35 mouse cellular contexts compared by ENCODE assay signal in genomic region chr16:70381045-70381444, GRCm38 (mm10).
"Had no signal": no experiment of that assay in that cellular context is flagged by ENCODE, and none has a peak within 500 bp of the region (broad histone marks: within the 10 kb centered on the region; RNA-seq: fewer than 3 reads in every experiment).

No protein-coding gene starts in this region.

- H3K4me1 ChIP-seq: heart, embryonic 10.5 days; heart, embryonic 12.5 days; heart, embryonic 13.5 days; heart, embryonic 15.5 days; hindbrain, embryonic 10.5 days; hindbrain, embryonic 12.5 days; hindbrain, embryonic 13.5 days; hindbrain, embryonic 15.5 days; intestine, embryonic 15.5 days; kidney, embryonic 15.5 days had no signal

- H3K36me3 ChIP-seq: heart, embryonic 10.5 days; heart, embryonic 12.5 days; heart, embryonic 13.5 days; heart, embryonic 15.5 days; hindbrain, embryonic 10.5 days; hindbrain, embryonic 12.5 days; hindbrain, embryonic 13.5 days; hindbrain, embryonic 15.5 days; intestine, embryonic 15.5 days; kidney, embryonic 15.5 days had no signal

- H3K27me3 ChIP-seq: heart, embryonic 12.5 days; heart, embryonic 13.5 days; heart, embryonic 15.5 days; hindbrain, embryonic 12.5 days; hindbrain, embryonic 13.5 days; hindbrain, embryonic 15.5 days; intestine, embryonic 15.5 days; kidney, embryonic 15.5 days had no signal

- ATAC-seq: hindbrain, embryonic 16.5 days; hindbrain, postnatal 0 days; inflammation-experienced regulatory T-cells, adult 6 months; intestine, embryonic 15.5 days; intestine, embryonic 16.5 days; intestine, postnatal 0 days had no signal

- H3K4me3 ChIP-seq: heart, embryonic 10.5 days; heart, embryonic 12.5 days; heart, embryonic 13.5 days; heart, embryonic 15.5 days; hindbrain, embryonic 10.5 days; hindbrain, embryonic 12.5 days; hindbrain, embryonic 13.5 days; hindbrain, embryonic 15.5 days; intestine, embryonic 15.5 days; kidney, embryonic 15.5 days; layer of hippocampus, adult 2 months had no signal

- DNase-seq: heart, postnatal 10 days; heart, postnatal 14 days; heart, postnatal 36 days; heart, postnatal 4 days; kidney, adult 11 months; kidney, adult 18-20 months; kidney, adult 2 months; kidney, adult 8-10 months; kidney, adult 9 months; kidney, postnatal 10 days; kidney, postnatal 14 days; kidney, postnatal 25 days; kidney, postnatal 36 days; kidney, postnatal 4 days; layer of hippocampus, adult 9-11 months; layer of hippocampus, postnatal 36 days had no signal

- H3K9me3 ChIP-seq: heart, embryonic 10.5 days; heart, embryonic 12.5 days; heart, embryonic 13.5 days; heart, embryonic 15.5 days; hindbrain, embryonic 12.5 days; hindbrain, embryonic 13.5 days; hindbrain, embryonic 15.5 days; intestine, embryonic 15.5 days; kidney, embryonic 15.5 days had no signal

- H3K9ac ChIP-seq: heart, embryonic 12.5 days; heart, embryonic 13.5 days; heart, embryonic 15.5 days; hindbrain, embryonic 12.5 days; hindbrain, embryonic 13.5 days; hindbrain, embryonic 14.5 days; hindbrain, embryonic 15.5 days; intestine, embryonic 15.5 days; kidney, embryonic 15.5 days had no signal

- H3K4me2 ChIP-seq: heart, embryonic 11.5 days; heart, embryonic 12.5 days; heart, embryonic 13.5 days; heart, embryonic 15.5 days; hindbrain, embryonic 12.5 days; hindbrain, embryonic 13.5 days; hindbrain, embryonic 14.5 days; hindbrain, embryonic 15.5 days; intestine, embryonic 15.5 days; kidney, embryonic 15.5 days had no signal

- H3K27ac ChIP-seq: heart, embryonic 10.5 days; heart, embryonic 13.5 days; heart, embryonic 15.5 days; hindbrain, embryonic 10.5 days; hindbrain, embryonic 12.5 days; hindbrain, embryonic 13.5 days; hindbrain, embryonic 14.5 days; hindbrain, embryonic 15.5 days; hindbrain, postnatal 0 days; intestine, embryonic 15.5 days; kidney, embryonic 15.5 days; kidney, postnatal 0 days; layer of hippocampus, adult 2 months had no signal
